Mouse (Mus musculus) left cerebral cortex, postnatal 4 days (tissue): ENCODE results near the gene Tst. TPM values are rescaled to one million over a fixed set of nuclear protein-coding genes. Genes with fewer than 3 reads are reported as not detected.

Source experiments
- DNase-seq: peaks from one replicate; pipeline ENCODE4 v3.0.0-alpha.2; 2022
- intact Hi-C: fragments of 180-260 bp; cut with DNase I; formaldehyde crosslinking; loops from one replicate; pipeline ENCODE4 v1.15.1; 2025
- total RNA-seq, 2 experiments: library from RNA; stranded (reverse); gene quantifications; 2 replicates each; pipeline ENCODE4 v1.2.3; 2021

Tst gene
- total RNA-seq, 2 experiments from 2014 or later, result 29.2 to 30.4 TPM

- intact Hi-C loops, result no loop called here
- DNase-seq, result no peak
Observed at GRCm38 (mm10) chr15:78351586-78352165, 54.0 kb downstream of the Tst start.

Other genes with a start within 250 kb of the Tst start
- gene Ift27, start 231.8 kb downstream of the Tst start, total RNA-seq, result 10 to 100 TPM; 39.9 to 41.0 TPM
- gene Pvalb, start 199.5 kb downstream of the Tst start, total RNA-seq, result under 1 TPM; 0.40 to 0.89 TPM
- gene Ncf4, start 161.1 kb downstream of the Tst start, total RNA-seq, result 1 to 10 TPM in 1 of 2 experiments, under 1 TPM in 1; 0.81 to 1.5 TPM
- gene Csf2rb2, start 100.2 kb downstream of the Tst start, total RNA-seq, result under 1 TPM; 0.46 TPM
- 1 to 10 TPM; 1.3 to 2.4 TPM for gene Csf2rb, start 80.2 kb downstream of the Tst start, total RNA-seq
- gene Tex33, start 10.0 kb downstream of the Tst start, total RNA-seq, result not detected
- 10 to 100 TPM; 57.2 to 58.7 TPM for gene Mpst, start 509 bp upstream of the Tst start, total RNA-seq
- gene Kctd17, start 22.7 kb upstream of the Tst start, total RNA-seq, result 100 to 1,000 TPM; 212 to 213 TPM
- gene Tmprss6, start 62.7 kb upstream of the Tst start, total RNA-seq, result not detected
- gene Il2rb, start 89.4 kb upstream of the Tst start, total RNA-seq, result under 1 TPM in 1 of 2 experiments, not detected in 1; 0.08 TPM
- 10 to 100 TPM; 12.2 to 13.4 TPM for gene C1qtnf6, start 125.5 kb upstream of the Tst start, total RNA-seq
- 1 to 10 TPM; 5.5 to 6.5 TPM for gene Sstr3, start 138.8 kb upstream of the Tst start, total RNA-seq
- gene Rac2, start 166.9 kb upstream of the Tst start, total RNA-seq, result 1 to 10 TPM; 1.4 to 4.2 TPM
- gene Cyth4, start 191.1 kb upstream of the Tst start, total RNA-seq, result 1 to 10 TPM; 3.9 to 6.0 TPM